Mouse (Mus musculus) heart, adult 11 months (tissue): Measurements from ENCODE around the gene Olfr715.
"Not testable (repeated sequence)": the region's sequence is repeated elsewhere in the genome, so short reads cannot be mapped to it uniquely, and the experiment has no call there.

Experiments used
- DNase-seq: peaks from one replicate; pipeline ENCODE4 v3.0.0; 2022

Olfr715 gene

DNA sequence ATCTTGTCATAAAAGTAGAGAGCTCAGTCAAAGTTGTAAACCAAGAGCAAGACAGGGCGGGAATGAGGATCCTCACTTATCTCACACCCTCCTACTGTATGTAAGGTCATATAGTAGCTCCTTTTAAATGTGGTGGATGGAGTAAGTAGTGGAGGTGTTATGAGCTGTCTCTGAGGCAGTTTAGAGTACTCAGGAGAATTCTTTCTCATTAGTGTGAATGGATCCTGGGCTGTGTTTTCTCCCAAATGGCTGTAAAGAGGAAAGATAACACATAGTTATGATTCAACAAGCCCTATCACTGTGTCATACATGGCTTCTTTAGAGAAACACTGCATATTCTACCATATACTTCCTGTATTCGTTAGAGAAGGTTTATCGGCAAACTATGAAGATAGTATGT, at the start of gene Olfr715:
Gene Olfr715, minus strand, starts transcription at position 101 of the 400 bp plus-strand sequence.
- not testable (repeated sequence) for DNase-seq

DNA sequence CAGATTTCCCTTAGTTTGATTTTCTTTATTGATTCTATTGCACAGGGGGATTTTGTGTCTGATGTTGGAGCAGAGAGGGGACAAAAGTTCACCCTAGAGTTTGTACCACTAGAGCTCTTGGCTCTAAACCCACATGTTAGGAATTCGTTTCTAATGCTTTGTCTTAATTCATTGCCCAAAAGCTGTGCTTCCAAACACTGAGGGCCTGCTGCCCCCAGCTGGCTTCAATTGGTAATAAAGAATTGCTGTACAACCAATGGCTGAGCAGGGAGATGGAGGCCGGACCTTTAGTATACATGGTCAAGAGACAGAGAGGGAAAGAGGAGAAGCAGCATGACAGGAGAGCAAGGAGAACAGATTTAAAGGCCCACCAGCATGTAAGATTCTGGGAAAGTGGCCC, 49.5 kb upstream of the Olfr715 start:
- no peak for DNase-seq

DNA sequence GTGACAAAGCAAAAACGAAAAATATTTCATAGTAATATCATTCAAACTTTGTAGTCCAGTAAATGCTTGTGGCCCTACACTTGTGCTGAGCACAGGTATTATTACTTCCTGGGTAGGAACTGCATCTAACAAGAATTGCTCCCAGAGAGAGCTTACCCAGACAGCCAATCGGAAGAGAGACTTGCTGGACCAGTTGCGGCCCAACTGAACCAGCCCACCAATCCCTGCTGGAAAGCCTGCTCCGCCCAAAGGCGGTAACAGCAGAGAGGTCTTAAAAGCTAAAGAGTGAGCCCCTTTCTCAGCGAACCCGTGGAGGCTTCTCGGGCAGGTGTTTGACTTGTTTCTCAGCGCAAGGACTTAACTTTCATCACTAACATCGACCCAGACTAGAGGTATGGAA, 35.8 kb upstream of the Olfr715 start, which contains the start of gene Nlrp14:
Gene Nlrp14, plus strand, starts transcription at position 301 of the 400 bp plus-strand sequence.
- DNase-seq, result no peak

DNA sequence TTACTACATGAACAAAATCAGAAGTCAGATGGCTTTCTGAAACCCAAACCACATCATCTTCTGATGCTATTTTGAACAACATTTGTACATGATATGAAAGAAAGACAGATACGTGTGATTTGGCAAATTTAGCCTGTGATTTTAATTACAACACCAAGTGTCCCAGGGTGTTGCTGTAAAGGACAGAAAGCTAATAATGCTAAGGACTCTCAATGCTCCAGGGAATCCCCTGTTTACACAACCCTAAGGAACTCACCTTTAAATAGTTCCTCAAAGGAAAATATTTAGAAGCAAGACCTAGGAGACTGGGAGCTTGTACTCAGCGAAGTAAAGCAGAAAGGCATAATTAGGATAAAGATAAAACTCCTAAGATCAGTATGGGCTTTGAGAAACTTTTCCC, 7.1 kb upstream of the Olfr715 start, which contains the start of gene Olfr716:
Gene Olfr716, plus strand, starts transcription at position 301 of the 400 bp plus-strand sequence.
- DNase-seq, result not testable (repeated sequence)

DNA sequence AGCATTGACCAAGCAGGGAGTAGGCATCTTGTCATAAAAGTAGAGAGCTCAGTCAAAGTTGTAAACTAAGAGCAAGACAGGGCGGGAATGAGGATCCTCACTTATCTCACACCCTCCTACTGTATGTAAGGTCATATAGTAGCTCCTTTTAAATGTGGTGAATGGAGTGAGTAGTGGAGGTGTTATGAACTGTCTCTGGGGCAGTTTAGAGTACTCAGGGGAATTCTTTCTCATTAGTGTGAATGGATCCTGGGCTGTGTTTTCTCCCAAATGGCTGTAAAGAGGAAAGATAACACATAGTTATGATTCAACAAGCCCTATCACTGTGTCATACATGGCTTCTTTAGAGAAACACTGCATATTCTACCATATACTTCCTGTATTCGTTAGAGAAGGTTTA, 20.6 kb downstream of the Olfr715 start, which contains the start of gene Olfr715b:
Gene Olfr715b, minus strand, starts transcription at position 101 of the 400 bp plus-strand sequence.
- not testable (repeated sequence) for DNase-seq

- DNase-seq, result no peak
Measured at GRCm38 (mm10) chr7:107092920-107093319, 38.0 kb downstream of the Olfr715 start, which contains the start of gene Olfr17. TSS of gene Olfr17 (plus strand) at chr7:107093220.
